Mouse (Mus musculus) heart, embryonic 14.5 days (tissue): Measurements from ENCODE around the gene Cox20. TPM values are rescaled to one million over a fixed set of nuclear protein-coding genes. Genes with fewer than 3 reads are reported as not detected.
"Not testable (repeated sequence)": the region's sequence is repeated elsewhere in the genome, so short reads cannot be mapped to it uniquely, and the experiment has no call there.

Experiments used
- ATAC-seq: fragments of 200-750 bp; cut with Nextera tagmentation; 2 replicates; pipeline ENCODE4 v1.8.0; 2017; ENCODE audit warnings: low read depth, moderate TSS enrichment; ENCODE audit not compliant: insufficient number of reproducible peaks, insufficient read depth, low FRiP score
- H3K27ac ChIP-seq, 2 experiments: fragments of 200-500 bp in 1 of 2; fragments of 300-500 bp in 1 of 2; sonication (generic) in 1 of 2; replicated peaks in 1 of 2; 2 replicates each; pipeline ENCODE4 v1.5.1; 2012 to 2014; ENCODE audit warnings: low read depth in 2 of 2, low read length in 2 of 2, control low read depth in 1 of 2, mild to moderate bottlenecking in 1 of 2, mixed read lengths in 1 of 2; ENCODE audit not compliant: control insufficient read depth in 1 of 2, insufficient read depth in 1 of 2
- H3K27me3 ChIP-seq: fragments of 300-500 bp; sonication (generic); 2 replicates; pipeline ENCODE4 v1.6.1; 2014; ENCODE audit warnings: mild to moderate bottlenecking, low read length, control low read depth; ENCODE audit not compliant: control insufficient read depth, insufficient read depth
- H3K36me3 ChIP-seq: fragments of 300-500 bp; sonication (generic); 2 replicates; pipeline ENCODE4 v1.6.1; 2014; ENCODE audit warnings: mild to moderate bottlenecking, control low read depth, low read length, mixed read lengths; ENCODE audit not compliant: control insufficient read depth, insufficient read depth
- H3K4me1 ChIP-seq, 2 experiments: fragments of 200-500 bp in 1 of 2; fragments of 300-500 bp in 1 of 2; sonication (generic) in 1 of 2; 2 replicates each; pipeline ENCODE4 v1.6.1; 2012 to 2014; ENCODE audit warnings: low read length in 2 of 2, control low read depth in 1 of 2, mixed read lengths in 1 of 2; ENCODE audit not compliant: control insufficient read depth in 2 of 2, insufficient read depth in 2 of 2
- H3K4me2 ChIP-seq: fragments of 300-500 bp; sonication (generic); 2 replicates; pipeline ENCODE4 v1.6.1; 2014; ENCODE audit warnings: mild to moderate bottlenecking, low read length
- H3K4me3 ChIP-seq, 2 experiments: fragments of 200-500 bp in 1 of 2; fragments of 300-500 bp in 1 of 2; sonication (generic) in 1 of 2; 2 replicates each; pipeline ENCODE4 v1.5.1; 2012 to 2014; ENCODE audit warnings: low read length in 2 of 2, mild to moderate bottlenecking in 2 of 2, control low read depth in 1 of 2, low read depth in 1 of 2, moderate library complexity in 1 of 2; ENCODE audit not compliant: control insufficient read depth in 1 of 2, insufficient read depth in 1 of 2
- H3K9ac ChIP-seq: fragments of 300-500 bp; sonication (generic); 2 replicates; pipeline ENCODE4 v1.6.1; 2014; ENCODE audit warnings: mild to moderate bottlenecking, low read length
- H3K9me3 ChIP-seq: fragments of 300-500 bp; sonication (generic); 2 replicates; pipeline ENCODE4 v1.6.1; 2016; ENCODE audit warnings: low read length, control low read depth; ENCODE audit not compliant: control insufficient read depth
- whole genome bisulfite sequencing: fragments of 180-500 bp; shearing (Covaris S2); extraction: QIAGEN DNeasy Blood & Tissue Kit; methylation state at CpG from one replicate; pipeline ENCODE4 v1.1.7; 2014; 5-methylcytosine and 5-hydroxymethylcytosine counted together
- polyA plus RNA-seq: library from polyadenylated mRNA; unstranded; fragments of >200 nt; fragmentation: Nextera tagmentation; extraction: Ambion mirVana; gene quantifications from 2 replicates; pipeline ENCODE4 v1.2.1, GENCODE M21; 2014

Cox20 gene
- polyA plus RNA-seq = 268 and 299 TPM in 2 replicates

DNA sequence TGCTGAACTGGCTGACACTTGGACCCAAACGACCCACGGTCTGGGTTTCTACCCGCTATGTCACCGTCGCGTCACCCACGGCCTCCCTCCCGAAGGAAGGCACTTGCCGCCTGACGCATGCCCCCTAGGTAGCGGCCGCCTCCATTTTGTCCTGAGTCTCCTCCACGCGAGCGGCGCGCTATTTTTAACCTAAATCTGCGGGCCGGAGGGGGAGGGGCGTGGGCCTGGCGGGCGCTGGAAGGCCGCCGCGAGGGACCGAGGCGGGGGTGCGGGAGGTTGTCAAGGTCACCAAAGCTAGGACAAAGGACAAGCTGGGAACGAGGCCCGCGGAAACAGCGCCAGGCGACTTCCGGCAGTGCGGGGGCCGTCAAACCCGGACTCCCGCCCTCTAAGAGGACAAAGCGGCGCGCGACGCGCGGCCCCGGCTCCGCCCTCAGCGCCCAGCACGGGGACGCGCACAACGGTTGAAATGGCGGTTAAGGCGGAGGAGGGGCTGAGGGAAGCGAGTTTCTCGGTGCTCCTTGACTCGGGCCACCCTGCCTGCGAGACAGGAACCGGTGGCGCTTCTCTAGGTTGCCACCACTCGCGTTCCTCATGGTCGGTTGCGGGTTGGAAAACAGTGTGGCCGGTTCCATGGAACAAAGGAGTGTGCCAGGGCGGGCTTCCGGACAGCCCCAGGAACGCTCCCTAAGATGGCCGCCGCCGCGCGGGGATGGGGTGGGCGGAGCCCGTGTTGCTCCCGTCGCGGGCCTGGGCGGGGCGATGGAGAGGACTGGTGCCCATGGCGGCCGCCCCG lies at the start of gene Cox20:
TSS of gene Cox20 (plus strand) at position 742 of the 796 bp plus-strand sequence.
- peak within 1 kb of the TSS; percentile 62 to 68 for H3K4me3 ChIP-seq
- WGBS = under 1% methylated on average over 83 of the region's 83 CpGs

DNA sequence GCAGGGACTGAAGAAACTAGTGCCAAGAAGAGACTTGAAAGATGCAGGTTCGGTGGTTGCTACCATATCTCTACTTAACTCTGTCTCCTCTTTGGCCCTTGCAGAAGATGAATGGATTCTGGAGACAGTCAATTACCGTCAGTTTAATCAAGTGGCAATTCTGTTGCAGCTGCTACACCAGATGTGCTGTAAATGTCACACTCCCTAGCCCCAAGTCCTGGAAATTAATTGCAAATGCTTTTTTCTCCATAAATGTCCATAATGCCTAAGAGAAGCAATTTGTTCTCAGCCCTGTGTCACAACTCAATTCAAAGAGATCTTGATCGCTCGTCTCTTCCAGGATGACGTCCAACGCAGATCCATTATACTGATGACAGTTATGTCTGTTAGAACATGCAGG lies 48.3 kb upstream of the Cox20 start:
- H3K4me1 ChIP-seq = no peaks in the 10 kb centered on the region
- H3K27me3 ChIP-seq = no peaks in the 10 kb centered on the region
- 86% methylated on average over 6 of the region's 6 CpGs for WGBS
- no peak overlapping the region for H3K4me2 ChIP-seq
- H3K36me3 ChIP-seq = no peaks in the 10 kb centered on the region
- no peaks in the 10 kb centered on the region for H3K9me3 ChIP-seq
- no peak overlapping the region for H3K27ac ChIP-seq
- H3K9ac ChIP-seq = no peak overlapping the region
- ATAC-seq = no peak
- H3K4me3 ChIP-seq = no peak overlapping the region

More for the DNA sequence above, at the start of gene Cox20:
- Histone ChIP-seq H3K27me3 (no peaks in the 10 kb centered on the region), H3K4me1 (peaks cover 2 to 32% of the 10 kb centered on the region in 2 experiments; a peak in 3 of 4 replicates), H3K27ac (peak within 1 kb of the TSS; percentile 99 to 100), H3K4me2 (peak within 1 kb of the TSS; percentile 77), H3K9me3 (no peaks in the 10 kb centered on the region), H3K36me3 (peaks cover 34% of the 10 kb centered on the region), H3K9ac (peak within 1 kb of the TSS; percentile 98)
- ATAC-seq = peak; percentile 94

DNA sequence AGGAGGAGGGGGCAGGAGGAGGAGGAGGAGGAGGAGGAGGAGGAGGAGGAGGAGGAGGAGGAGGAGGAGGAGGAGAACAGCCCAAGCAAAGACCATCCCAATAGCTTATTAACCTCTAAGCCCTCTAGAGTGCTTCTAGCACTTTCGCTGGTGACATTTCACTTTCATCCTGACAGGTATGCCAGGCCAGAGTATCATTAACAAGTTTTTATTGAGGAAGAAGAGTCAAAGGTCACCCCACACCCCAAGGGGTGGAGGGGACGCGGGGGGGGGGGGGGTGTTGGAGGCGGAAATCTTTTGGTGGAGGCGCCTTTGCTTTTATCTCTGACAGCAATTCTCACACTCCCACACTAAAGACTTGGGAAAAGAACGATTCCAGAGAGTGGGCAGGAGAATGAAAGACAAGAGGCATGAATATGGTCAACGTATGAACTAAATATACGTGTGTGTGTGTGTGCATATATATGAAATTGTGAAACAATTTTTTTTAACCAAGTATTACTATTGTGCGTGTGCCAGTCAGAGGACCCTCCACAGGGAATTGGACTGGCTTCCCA lies 43.7 kb upstream of the Cox20 start:
- Histone ChIP-seq H3K4me1 (no peaks in the 10 kb centered on the region), H3K9me3 (no peaks in the 10 kb centered on the region), H3K36me3 (no peaks in the 10 kb centered on the region), H3K27me3 (no peaks in the 10 kb centered on the region), H3K9ac (peak overlapping the region; percentile 88; the same call in 1 of the 2 replicates), H3K4me3 (peak overlapping the region in 1 of 2 experiments; percentile 73; a peak in 2 of 4 replicates), H3K27ac (no peak overlapping the region), H3K4me2 (peak overlapping the region; percentile 88)
- WGBS = 53% methylated on average over 9 of the region's 9 CpGs
- no peak for ATAC-seq

DNA sequence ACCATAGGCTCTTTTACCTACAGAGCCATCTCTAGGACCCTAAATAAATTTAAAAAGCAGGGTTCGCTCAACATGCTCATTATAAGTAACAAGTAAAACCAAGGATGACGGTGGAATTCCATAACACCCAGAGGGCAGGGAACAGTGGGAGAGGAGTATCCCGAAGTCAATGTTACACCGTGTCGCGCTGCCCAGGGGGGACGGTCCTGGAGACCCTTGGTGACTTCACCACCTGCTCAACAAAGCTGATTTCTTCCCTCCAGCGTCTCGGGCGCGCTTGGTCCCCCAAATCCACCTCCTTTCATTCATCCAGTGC lies 43.2 kb upstream of the Cox20 start:
- Histone ChIP-seq H3K4me2 (peak overlapping the region; percentile 88), H3K4me1 (no peaks in the 10 kb centered on the region), H3K9me3 (no peaks in the 10 kb centered on the region), H3K9ac (peak overlapping the region; percentile 88), H3K27ac (0 out of 4 replicates have a peak overlapping the region, but pooled peaks of 1 of the 2 experiments have one; percentile 55), H3K4me3 (peak overlapping the region; percentile 73 to 74), H3K36me3 (no peaks in the 10 kb centered on the region), H3K27me3 (no peaks in the 10 kb centered on the region)
- no peak for ATAC-seq
- 8% methylated on average over 11 of the region's 11 CpGs for WGBS

DNA sequence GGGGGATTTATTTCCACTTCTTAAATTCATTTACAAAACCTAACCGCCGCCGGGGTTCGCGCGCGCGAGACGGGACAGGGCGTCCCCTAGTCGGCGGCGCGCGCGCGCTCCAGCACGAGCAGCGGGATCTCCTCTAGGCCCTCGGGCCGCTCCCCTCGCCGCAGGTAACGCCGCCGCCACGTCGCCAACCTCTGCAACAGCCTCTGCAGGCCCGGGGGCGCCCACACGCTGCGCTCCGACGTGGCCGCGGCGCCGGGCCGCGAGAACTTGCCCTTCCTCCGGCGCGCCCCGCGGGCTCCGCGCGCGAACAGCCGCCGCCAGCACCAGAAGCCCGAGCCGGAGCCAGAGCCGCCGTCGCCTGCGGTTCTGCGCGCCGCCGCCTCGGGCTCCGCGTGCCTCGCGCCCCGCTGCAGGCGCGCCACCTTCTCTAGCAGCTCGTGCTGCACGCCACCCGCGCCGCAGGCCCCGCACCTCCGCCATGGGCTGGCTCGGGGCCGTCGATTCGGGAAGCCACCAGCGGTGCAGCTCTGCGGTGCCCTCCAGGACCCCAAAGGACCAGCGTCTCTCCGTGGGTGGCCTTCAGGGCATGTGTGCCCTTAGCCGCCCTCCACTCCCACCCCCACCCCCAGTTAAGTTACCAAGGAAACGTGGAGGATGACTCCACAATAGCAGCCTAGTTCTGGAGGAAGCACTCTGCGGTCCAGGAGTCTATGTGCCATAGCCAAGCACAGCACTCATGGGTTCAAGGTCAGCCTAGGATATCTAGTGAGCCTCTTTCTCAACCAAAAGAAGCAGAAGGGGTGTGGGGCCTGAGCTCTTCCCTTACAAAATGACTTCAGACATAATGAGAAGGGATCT lies 42.6 kb upstream of the Cox20 start:
- WGBS = under 1% methylated on average over 75 of the region's 87 CpGs
- Histone ChIP-seq H3K4me2 (peak overlapping the region; percentile 88), H3K9ac (peak overlapping the region; percentile 88), H3K4me3 (peak overlapping the region; percentile 73 to 74), H3K27ac (peak overlapping the region in 1 of 2 experiments; percentile 55; a peak in 2 of 4 replicates), H3K36me3 (no peaks in the 10 kb centered on the region), H3K4me1 (no peaks in the 10 kb centered on the region), H3K9me3 (no peaks in the 10 kb centered on the region), H3K27me3 (no peaks in the 10 kb centered on the region)
- peak; percentile 68 for ATAC-seq

DNA sequence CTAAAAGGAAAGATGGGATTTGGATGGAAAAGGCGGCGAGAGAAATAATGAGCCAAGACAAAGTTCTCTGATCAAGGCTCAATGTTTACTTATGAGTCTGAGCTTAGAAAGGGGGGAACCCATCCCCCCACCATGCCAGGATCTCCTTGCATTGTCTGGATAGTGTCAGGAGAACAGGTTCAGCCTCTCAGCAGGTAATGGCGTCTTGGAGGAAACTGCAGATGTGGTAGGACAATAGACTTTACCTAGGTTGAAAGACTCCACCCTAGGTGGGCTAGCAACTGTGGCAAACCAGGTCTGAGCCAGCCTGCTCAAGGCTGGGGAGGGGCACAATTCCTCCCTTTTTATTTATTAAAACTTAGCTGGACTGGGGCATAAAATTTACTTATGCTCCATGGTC lies 35.6 kb upstream of the Cox20 start:
- H3K27ac ChIP-seq, ATAC-seq, H3K27me3 ChIP-seq, H3K36me3 ChIP-seq, H3K4me1 ChIP-seq, H3K4me3 ChIP-seq, H3K9ac ChIP-seq, H3K4me2 ChIP-seq, H3K9me3 ChIP-seq: not testable (repeated sequence)
- 89% methylated on average over 3 of the region's 3 CpGs for WGBS

DNA sequence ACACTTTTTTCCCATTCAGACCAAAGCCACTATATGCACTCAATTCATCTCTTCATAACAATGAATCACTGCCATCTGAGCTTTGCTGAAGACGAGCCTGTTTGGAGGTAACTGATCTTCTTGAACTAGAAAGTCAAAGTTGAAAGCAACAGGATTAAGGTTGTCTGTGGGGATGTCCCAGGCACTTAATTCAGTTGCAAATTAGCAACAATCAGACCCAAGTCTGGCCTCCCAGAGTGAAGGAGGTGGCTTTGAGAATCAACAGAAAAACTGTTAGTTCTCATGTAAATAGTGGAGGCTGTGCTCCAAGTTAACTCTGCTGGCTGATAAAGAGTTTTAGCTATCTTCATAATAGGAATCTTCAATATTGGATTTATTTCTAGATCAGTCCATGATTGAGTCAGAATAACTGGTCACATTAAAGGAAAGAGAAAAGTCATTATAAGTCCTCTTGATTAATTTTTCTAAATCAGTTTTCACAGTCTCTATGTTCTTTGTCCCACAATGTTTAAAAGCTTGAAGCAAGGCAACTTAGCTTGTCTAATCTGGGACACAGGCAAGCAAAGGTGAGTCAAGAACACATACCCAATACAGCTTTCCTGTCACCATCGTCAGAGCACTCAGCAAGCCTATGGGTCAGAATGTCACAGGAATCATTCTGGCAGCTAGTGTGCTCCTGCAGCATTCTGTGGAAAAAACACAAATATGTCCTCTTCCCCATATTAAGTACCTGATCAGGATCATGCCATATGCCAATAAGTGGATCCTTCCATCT lies 34.8 kb upstream of the Cox20 start:
- no peak overlapping the region for H3K27ac ChIP-seq
- peaks cover 4% of the 10 kb centered on the region; the same call in 1 of the 2 replicates for H3K9me3 ChIP-seq
- no peak overlapping the region for H3K9ac ChIP-seq
- whole genome bisulfite sequencing = 73% methylated on average over 2 of the region's 2 CpGs
- no peaks in the 10 kb centered on the region for H3K4me1 ChIP-seq
- ATAC-seq = no peak
- no peaks in the 10 kb centered on the region for H3K36me3 ChIP-seq
- no peaks in the 10 kb centered on the region for H3K27me3 ChIP-seq
- H3K4me3 ChIP-seq = no peak overlapping the region
- no peak overlapping the region for H3K4me2 ChIP-seq
